Mouse (Mus musculus): ENCODE measurements around the gene Rbm46.

Gene Rbm46

DNA sequence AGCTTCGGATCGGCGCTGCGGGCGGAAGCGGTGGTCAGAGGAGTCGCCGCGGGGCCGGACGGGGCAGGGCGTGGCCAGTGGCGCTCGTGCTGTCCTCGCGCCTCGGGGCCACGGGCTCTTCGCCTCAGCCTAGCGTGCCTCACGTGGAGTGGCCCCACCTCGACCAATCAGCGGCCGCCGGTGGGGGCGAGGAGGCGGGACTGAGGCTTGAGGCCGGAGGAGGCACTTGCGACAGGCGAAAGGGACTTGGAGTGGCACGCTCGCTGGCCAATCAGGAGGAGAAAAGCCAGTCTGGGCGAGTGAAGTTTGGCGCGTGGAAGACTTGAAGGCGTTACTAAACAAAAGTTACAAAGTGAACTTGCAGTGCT lies at the start of gene Rbm46:
Rbm46 (minus strand) TSS at position 112 of the 368 bp plus-strand sequence.
- DNase-seq: peak; percentile 27

DNA sequence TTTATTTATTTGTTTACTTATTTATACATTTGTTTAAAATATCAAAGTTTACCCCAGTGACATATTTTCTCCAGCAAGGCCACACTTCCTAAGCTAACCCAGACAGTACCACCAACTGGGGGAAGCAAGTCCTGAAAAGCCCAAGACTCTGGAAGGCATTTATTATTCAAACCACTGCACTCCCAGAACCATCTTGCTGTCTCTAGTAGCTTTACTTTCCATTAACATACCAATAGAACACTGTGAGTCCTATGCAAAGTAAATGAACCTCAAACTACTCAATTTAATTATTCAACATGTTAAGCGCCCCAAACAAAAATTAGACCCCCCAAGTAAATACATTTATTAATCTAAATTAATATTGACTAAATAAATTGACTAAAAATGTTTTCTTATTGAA lies 39.3 kb upstream of the Rbm46 start:
- no peak for DNase-seq

GRCm38 (mm10) chr3:82908671-82909070 lies 32.4 kb upstream of the Rbm46 start:
- DNase-seq: no peak

DNA sequence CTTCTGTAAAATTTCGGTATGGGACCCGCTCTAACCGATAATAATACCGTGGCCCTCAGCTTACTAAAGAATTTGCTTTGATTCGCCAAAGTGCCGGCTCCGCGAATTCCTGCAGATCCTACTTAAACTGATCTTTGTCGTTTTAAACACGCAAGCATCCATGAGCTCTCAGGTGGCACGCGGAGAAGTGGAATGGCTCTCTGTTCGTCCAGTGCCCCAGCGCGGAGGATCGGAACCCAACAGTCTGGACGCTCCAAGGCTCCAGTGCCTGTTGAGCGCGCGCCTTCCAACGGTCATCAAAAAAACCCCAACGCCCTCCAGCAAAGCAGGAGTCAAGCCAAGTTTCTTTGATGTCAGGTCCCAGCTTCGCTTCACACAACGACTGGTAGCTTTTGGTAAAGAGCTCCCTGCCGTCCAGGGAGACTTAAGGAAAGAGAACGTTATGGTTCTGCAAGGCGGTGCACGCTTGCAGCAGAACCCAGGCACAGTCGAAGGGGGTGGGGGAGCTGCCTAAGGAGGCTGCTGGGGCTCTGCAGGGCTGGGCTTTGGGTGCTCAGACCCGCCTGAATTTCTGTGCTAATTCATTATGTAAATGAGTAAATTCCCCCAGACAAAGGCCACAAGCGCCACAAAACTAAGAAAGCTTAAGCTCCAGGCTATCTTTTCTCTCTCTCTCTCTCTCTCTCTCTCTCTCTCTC lies 28.1 kb upstream of the Rbm46 start:
- DNase-seq: no peak

DNA sequence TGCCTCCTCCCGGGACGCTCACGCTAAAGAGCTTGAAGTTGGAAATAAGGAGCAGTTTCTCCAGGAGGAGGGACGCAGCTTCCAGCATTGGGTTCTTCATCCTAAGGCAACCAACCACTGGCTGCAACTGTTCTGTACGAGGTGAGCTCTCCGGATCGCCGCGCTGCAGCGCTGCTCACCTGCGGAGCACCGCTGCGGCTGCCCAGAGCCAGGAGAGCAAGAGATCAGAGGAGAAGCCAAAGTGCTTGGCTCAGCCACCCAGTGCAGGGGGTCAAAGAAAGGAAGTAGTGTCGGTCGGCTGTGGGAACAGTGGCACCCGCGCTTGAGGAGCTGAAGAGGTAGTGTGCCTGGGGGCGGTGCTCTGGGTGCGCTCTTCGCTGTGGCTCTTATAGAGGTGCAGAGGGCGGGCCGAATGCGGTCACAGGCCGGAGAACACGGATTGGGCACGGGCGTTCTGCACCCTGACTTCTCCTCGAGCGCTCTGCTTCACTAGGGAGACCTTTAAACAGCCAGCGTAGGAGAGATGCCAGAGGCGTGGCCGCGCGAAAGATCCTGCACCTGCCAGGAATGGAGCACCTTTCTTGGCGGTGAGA lies 27.4 kb upstream of the Rbm46 start, which contains the start of gene Lrat:
Lrat (minus strand) TSS at position 361 of the 593 bp plus-strand sequence.
- no peak for DNase-seq

DNA sequence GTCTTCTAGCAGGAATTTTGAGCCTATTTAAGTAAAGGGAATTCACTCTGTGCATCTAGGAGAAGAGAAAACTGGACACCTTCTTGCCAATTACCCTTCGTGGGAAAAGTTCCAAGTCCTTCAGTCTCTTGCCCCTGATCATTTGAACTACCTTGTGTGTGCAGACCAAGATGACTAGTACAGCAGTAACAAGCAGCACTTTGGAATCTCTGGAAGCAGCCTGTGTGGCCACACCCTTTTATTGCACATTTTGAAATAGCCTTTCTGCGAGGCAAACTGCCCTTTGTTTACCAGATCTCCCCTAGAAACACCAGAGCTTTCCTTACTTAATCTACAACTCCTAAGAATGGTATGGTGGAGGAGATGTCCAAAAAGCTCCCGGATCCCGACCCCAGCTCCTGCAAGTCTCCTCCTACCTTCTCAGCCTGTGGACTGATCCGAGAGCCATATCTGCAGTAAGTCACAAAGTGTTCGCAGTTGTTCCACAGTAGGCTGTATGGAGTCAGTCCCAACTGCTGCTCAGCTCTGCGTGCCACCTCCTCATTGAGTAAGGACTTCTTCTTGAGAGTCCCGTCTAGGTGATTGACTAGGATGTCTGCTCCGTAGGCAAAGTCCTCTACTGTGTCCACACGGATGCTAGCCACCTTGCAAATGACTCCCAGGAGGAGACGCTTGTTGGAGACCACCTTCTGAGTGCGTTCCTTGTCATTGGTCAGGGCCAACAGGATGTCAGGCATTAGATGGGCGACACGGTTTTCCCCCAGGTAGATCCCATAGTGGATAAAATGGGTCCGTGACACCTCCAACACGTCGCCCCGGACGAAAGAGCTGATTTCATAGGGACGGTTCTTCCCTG lies 26.7 kb upstream of the Rbm46 start:
- DNase-seq: no peak

GRCm38 (mm10) chr3:82888842-82889241 lies 12.6 kb upstream of the Rbm46 start:
- no peak for DNase-seq

DNA sequence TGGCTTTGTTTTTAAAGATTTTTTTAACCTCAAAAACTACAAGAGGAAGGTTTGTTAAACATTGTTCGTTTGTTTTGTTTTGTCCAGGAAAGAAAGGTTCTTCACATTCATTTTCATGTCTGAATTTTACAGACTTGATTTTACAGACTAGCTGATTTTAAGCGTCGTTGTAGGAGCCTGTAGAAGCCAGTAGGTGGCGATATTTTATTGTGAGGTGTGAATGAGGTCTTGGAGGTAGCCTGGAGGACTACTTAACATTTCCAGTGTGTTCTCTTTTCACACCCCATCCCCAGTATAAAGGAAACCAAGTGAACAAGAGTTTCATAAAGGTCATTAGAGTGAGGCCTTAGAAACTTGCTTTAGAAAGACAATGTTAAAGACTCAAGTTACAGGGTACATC lies 975 bp upstream of the Rbm46 start:
- DNase-seq: peak; percentile 6

GRCm38 (mm10) chr3:82875671-82876371 lies 462 bp downstream of the Rbm46 start:
- DNase-seq: no peak

DNA sequence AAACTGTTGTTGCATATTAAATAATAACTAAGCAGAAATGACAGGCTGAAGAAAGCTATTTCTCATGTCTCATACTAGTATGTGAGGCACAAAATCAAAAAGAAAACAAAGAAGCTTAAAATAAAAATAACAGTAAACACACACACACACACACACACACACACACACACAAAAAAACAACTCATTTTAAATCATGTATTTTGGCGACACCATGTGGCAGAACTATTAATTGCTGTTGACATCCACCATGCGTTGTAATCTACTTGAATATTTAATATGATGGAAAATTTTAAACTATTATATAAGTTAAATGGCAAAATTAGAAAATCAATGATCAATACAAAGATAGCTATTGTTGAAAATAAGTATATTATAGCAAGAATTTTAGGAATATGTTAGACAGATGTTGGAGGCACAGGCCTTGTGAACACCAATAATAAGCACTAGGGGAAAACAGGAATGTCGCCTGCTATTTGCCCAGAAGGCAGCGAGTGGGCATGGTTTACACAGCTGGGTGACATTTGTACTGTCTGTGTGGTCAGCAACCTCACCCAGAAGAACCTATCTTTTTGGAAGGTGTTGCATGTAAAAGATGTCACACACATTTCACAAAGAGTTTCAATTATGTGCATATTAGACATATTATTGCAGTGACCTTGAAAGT lies 18.7 kb downstream of the Rbm46 start:
- DNase-seq: peak; percentile 14

DNA sequence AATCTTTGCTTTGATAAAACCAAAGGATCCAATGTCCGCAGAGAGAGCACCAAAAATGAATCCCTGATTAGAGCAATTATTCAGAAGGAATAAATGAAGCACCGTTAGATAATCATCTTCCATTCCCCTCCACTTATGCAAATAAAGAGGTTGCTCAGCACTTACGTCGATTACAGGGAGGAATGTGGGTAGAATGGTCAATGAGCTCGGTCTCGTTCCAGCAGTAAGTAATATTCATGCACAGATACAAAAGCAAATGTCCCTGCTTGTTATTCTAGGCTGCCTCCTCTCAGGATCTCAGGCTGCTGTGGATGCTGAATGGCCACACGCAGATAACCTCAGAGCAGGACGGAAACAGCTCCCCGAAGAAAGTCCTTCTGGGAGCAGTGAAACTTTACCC lies 51.1 kb downstream of the Rbm46 start:
- DNase-seq: no peak

DNA sequence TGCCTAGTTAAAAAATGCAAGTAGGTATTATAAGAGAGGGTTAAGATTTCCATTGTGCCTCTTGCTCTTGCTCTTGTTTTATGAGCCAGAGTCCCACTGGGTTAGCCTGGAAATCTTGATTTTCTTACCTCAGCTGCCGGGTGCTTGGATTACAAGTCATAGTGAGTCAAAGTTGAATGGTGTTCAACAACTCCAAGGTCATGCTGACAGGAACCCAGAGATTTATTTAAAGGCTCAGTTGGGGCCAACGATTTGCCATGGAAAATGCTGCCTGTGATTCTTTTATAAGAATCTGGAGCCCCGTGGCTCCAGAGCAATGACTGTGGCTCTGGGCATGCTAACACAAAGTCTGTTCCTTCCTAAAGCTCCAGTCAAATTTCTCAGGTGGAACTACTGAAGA lies 64.4 kb downstream of the Rbm46 start:
- DNase-seq: no peak

- no peak for DNase-seq
Measured at GRCm38 (mm10) chr3:82810334-82811120, 65.8 kb downstream of the Rbm46 start.

DNA sequence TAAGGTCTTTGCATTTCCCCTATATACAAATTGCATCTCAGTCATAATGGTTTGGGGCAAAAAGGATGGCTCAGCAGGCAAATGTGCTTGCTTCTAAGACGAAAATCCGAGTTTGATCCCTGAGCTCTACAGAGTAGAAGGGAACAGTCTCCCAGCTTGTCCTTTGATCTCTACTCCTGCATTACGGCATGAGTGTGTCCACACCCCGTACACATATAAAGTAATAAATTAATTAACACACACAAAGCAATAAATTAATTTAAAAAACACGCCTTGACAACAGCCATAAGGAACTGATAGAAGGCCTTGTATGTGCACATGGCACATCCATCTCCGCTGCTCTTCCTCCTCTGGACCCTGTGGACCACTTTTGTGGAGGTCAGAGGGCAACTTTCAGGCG lies 66.5 kb downstream of the Rbm46 start:
- no peak for DNase-seq

- no peak for DNase-seq
Measured at GRCm38 (mm10) chr3:82808323-82808911, 67.9 kb downstream of the Rbm46 start.

DNA sequence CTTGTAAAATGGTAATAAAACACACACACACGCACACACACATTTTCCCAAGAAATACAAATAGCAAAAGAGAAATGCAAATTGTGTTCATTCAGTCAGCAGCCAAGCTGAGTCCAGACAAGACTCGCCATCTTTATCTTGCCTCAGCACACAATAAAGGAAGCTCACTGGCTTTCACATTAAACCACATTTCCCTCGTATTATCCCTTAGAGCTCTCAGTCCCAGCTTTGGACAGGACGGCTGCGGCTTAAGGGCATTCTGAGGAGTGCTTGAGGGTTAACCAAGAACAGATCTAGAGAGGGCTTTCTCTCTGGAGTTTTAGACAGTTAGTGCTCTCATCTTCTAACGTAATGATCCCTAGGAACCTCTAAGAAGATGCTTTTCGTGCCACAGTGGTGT lies 71.0 kb downstream of the Rbm46 start:
- no peak for DNase-seq

DNA sequence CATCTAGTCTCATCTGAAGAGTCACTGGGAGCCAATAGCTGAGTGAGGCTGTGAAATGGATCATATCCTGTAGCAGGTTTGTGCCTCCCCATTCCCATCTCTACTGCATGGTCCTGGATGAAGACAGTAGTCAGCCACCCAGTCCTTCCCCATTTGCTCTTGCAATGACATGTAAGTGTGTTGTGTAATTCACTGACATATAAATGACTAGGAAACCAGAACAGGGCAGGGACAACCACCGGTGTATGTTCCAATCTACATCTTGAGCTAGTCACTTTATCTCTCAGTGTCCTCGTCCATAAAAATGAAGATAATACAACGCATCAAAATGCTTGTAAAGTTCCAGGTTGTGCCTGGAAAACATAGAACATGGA lies 75.8 kb downstream of the Rbm46 start:
- no peak for DNase-seq

- peak; percentile 50 for DNase-seq
Measured at GRCm38 (mm10) chr3:82799735-82800469, 76.4 kb downstream of the Rbm46 start.

DNA sequence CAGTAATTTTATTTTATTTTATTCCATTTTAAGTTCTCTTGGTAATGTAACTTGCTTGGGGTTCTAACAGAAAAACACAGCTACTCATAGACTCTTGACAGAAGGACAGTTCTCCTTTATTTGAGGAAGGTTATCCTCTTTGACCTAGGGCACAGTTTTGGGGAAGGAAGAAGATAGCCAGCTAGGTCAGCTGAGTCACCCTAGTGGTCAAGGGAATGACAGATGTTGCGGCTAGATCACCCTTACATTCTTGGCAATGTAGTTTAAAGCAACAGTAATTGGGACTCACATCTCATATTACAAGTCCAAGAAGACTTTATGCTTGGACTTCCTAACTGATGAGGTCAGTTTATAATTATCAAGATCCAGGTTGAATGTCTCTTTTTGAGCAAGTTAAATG lies 82.6 kb downstream of the Rbm46 start:
- no peak for DNase-seq

DNA sequence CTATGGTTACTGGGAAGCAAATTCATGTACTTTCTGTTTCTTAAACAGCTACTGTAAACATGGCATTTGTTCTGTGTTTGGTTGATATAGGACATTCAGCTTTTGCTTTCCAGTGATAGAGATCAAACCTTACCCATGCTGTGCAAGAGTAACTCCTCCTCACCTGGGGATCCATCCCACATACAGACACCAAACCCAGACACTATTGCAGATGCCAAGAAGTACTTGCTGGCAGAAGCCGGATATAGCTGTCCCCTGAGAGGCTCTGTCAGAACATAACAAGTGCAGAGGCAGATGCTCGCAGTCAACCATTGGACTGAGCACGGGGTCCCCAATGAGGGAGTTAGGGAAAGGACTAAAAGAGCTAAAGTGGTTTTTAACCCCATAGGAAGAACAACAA lies 84.6 kb downstream of the Rbm46 start:
- DNase-seq: no peak
